Mouse (Mus musculus) megakaryocyte, embryonic 14.5 days (primary cell): ENCODE measurements around the gene Arpc5l. TPM values are rescaled to one million over a fixed set of nuclear protein-coding genes. Genes with fewer than 3 reads are reported as not detected.

Source experiments
- H3K27me3 ChIP-seq: replicated peaks from 2 replicates; pipeline ENCODE3; 2012; ENCODE audit warnings: inconsistent platforms
- H3K36me3 ChIP-seq: replicated peaks from 2 replicates; pipeline ENCODE3; 2012; ENCODE audit warnings: low read length, inconsistent platforms, mixed read lengths
- H3K4me1 ChIP-seq: 2 replicates; pipeline ENCODE4 v1.6.1; 2012; ENCODE audit warnings: inconsistent platforms
- H3K4me3 ChIP-seq: replicated peaks from 2 replicates; pipeline ENCODE3; 2012; ENCODE audit warnings: moderate library complexity, mild to moderate bottlenecking, inconsistent platforms
- H3K9me3 ChIP-seq: 2 replicates; pipeline ENCODE4 v1.6.1; 2012; ENCODE audit warnings: inconsistent platforms
- FLI1 ChIP-seq: IDR thresholded peaks from 2 replicates; pipeline ENCODE4 v1.6.1; 2012; ENCODE audit warnings: low read length, inconsistent platforms, mixed read lengths
- GATA1 ChIP-seq: IDR thresholded peaks from 3 replicates; pipeline ENCODE4 v1.6.1; 2012; ENCODE audit warnings: mixed read lengths, low read length, inconsistent platforms, borderline replicate concordance
- polyA plus RNA-seq: library from polyadenylated mRNA; stranded (reverse); fragments of >175 nt; gene quantifications from 2 replicates; pipeline ENCODE4 v1.2.3, GENCODE M21; 2012; ENCODE audit warnings: low replicate concordance; ENCODE audit not compliant: insufficient read depth

Gene Arpc5l
- 83.7 and 123 TPM in 2 replicates for polyA plus RNA-seq

DNA sequence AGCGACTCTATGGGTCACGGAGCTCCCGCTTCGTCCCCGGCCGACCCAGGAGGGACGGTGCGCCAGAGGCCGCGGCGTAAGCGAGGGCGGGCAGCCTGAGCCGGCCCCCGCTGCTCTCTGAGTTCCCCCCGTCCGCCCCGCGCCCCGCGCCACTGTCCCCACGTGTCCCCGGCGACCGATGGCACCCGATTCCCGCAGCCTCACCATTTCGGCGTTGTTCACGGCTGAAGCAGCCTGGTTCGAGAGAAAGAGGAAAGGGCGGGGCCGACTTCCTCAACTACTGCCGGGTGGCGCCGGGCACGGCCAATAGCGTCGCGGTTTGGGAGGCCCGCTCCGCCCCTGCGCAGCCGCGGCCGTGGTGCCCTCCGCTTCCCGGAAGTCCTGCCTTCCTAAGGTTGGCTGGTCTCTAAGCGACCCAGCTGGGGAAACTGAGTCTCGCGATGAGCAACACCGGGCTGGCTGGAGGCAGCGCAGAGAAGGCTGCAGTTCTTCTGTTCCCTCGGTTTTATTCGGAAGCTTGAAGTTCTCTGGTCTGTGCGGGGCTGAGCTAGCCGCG lies at the start of gene Arpc5l:
Gene Arpc5l, plus strand, starts transcription at position 469 of the 556 bp plus-strand sequence.
- Histone ChIP-seq H3K4me3 (peak within 1 kb of the TSS; percentile 93), H3K27me3 (no peaks in the 10 kb centered on the region), H3K36me3 (peaks cover 40% of the 10 kb centered on the region), H3K4me1 (peaks cover 73% of the 10 kb centered on the region), H3K9me3 (no peaks in the 10 kb centered on the region)
- TF ChIP-seq FLI1 (no peak), GATA1 (no peak)

DNA sequence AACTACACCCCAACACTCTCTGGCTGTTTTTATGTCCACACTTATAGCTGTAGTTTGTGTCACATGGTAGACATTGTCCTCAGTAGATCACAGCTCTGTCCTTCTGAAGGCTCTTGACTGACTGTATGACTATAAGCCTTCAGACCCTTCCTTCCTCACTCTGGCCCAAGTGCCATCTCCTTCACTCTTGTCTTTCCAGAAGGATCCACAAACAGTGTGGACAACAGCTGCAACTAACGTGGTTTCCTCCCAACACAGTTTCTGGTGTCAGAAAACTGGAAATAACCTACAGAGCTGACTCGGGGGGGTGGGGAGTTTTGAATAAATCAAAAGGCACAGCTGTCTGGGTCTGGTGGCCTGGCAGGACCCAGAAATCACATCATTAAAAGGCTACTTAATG lies 49.1 kb upstream of the Arpc5l start:
- Histone ChIP-seq H3K4me3 (peak overlapping the region; percentile 3), H3K4me1 (peaks cover 16% of the 10 kb centered on the region), H3K9me3 (peaks cover 6% of the 10 kb centered on the region; the same call in 1 of the 2 replicates), H3K36me3 (no peaks in the 10 kb centered on the region), H3K27me3 (peaks cover 18% of the 10 kb centered on the region)
- TF ChIP-seq FLI1 (no peak), GATA1 (no peak)

- Histone ChIP-seq H3K36me3 (no peaks in the 10 kb centered on the region), H3K4me1 (peaks cover 16% of the 10 kb centered on the region), H3K4me3 (no peak overlapping the region), H3K9me3 (peaks cover 6% of the 10 kb centered on the region; the same call in 1 of the 2 replicates), H3K27me3 (peaks cover 18% of the 10 kb centered on the region)
- TF ChIP-seq GATA1 (no peak), FLI1 (no peak)
Observed at GRCm38 (mm10) chr2:38957671-38958223, 47.4 kb upstream of the Arpc5l start.

- H3K9me3 ChIP-seq = 0 out of 2 replicates have a peak, but pooled peaks cover under 1% of the 10 kb centered on the region
- no peaks in the 10 kb centered on the region for H3K4me1 ChIP-seq
- H3K27me3 ChIP-seq = peaks cover 19% of the 10 kb centered on the region
- no peak for TF ChIP-seq FLI1
- TF ChIP-seq GATA1 = no peak
- no peak overlapping the region for H3K4me3 ChIP-seq
- H3K36me3 ChIP-seq = no peaks in the 10 kb centered on the region
Observed at GRCm38 (mm10) chr2:38964198-38964597, 41.0 kb upstream of the Arpc5l start.

- Histone ChIP-seq H3K9me3 (0 out of 2 replicates have a peak, but pooled peaks cover 3% of the 10 kb centered on the region), H3K4me3 (no peak overlapping the region), H3K27me3 (peaks cover 7% of the 10 kb centered on the region), H3K36me3 (no peaks in the 10 kb centered on the region), H3K4me1 (no peaks in the 10 kb centered on the region)
- no peak for TF ChIP-seq GATA1
- no peak for TF ChIP-seq FLI1
Observed at GRCm38 (mm10) chr2:38969650-38970049, 35.5 kb upstream of the Arpc5l start.

DNA sequence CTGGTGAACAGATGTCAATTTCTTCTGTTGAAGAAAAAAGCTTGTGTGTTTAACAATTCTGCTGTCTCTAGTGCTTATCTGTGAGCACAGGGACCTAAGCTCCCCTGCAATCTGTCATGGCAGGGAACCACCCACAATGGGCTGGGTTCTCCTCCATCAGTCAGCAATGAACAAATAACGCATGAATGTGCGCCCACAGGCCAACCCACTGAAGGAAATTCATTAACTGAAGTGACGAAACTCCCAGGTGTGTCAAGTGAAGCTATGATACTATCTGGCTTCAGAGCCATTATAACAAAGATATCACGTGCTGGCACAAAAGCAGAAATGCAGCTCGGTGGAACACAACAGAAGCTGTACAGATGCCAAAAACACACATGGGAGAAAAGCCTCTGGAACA lies 35.1 kb upstream of the Arpc5l start:
- H3K36me3 ChIP-seq = no peaks in the 10 kb centered on the region
- H3K9me3 ChIP-seq = 0 out of 2 replicates have a peak, but pooled peaks cover 3% of the 10 kb centered on the region
- H3K4me1 ChIP-seq = no peaks in the 10 kb centered on the region
- H3K27me3 ChIP-seq = peaks cover 7% of the 10 kb centered on the region
- TF ChIP-seq FLI1 = no peak
- no peak for TF ChIP-seq GATA1
- H3K4me3 ChIP-seq = no peak overlapping the region

GRCm38 (mm10) chr2:38973223-38973622 lies 31.9 kb upstream of the Arpc5l start:
- no peaks in the 10 kb centered on the region for H3K36me3 ChIP-seq
- TF ChIP-seq FLI1 (no peak), GATA1 (no peak)

DNA sequence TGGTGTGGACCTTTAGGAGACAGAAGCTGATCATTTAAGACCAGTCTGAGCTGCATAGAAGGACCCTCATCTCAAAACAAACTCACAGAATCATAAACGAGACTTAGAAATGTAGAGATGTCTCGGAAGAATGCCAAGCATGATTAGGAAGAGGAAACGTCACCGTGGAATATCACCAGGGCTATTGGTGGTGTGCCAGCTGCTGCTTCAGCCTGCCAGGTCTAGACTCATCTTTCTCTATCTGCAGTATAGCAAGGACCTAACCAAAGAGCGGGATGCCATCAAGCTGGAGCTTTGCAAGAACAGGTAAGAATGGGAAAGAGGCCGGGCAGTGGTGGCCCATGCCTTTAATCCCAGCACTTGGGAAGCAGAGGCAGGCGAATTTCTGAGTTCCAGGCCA lies 31.4 kb upstream of the Arpc5l start:
- H3K9me3 ChIP-seq = 0 out of 2 replicates have a peak, but pooled peaks cover 3% of the 10 kb centered on the region
- no peaks in the 10 kb centered on the region for H3K4me1 ChIP-seq
- no peak overlapping the region for H3K4me3 ChIP-seq
- TF ChIP-seq GATA1 (no peak), FLI1 (no peak)
- no peaks in the 10 kb centered on the region for H3K36me3 ChIP-seq
- H3K27me3 ChIP-seq = peaks cover 21% of the 10 kb centered on the region

More at GRCm38 (mm10) chr2:38973223-38973622, 31.9 kb upstream of the Arpc5l start:
- peaks cover 20% of the 10 kb centered on the region for H3K27me3 ChIP-seq
- no peaks in the 10 kb centered on the region for H3K4me1 ChIP-seq
- H3K9me3 ChIP-seq = 0 out of 2 replicates have a peak, but pooled peaks cover 3% of the 10 kb centered on the region
- no peak overlapping the region for H3K4me3 ChIP-seq

DNA sequence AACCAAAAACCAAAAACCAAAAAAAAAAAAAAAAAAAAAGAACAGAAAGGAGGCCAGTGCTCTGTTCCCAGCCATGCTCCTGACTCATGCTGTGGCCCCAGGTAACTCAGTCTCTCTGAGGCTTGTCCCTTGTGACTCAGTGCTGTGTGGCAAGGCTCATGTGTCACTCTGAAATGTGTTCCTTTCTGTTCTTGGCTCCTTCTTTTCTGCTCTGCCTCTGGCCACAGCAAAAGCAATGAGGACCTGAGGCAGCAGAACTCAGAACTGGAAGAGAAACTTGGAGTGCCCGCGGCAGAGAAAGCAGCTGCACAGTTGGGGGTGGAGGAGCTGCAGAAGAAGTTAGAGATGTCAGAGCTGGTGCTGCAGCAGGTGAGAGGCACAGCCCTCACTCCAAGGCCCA lies 31.0 kb upstream of the Arpc5l start:
- peaks cover 21% of the 10 kb centered on the region for H3K27me3 ChIP-seq
- H3K4me3 ChIP-seq = no peak overlapping the region
- H3K4me1 ChIP-seq = no peaks in the 10 kb centered on the region
- no peaks in the 10 kb centered on the region for H3K36me3 ChIP-seq
- 0 out of 2 replicates have a peak, but pooled peaks cover 2% of the 10 kb centered on the region for H3K9me3 ChIP-seq
- TF ChIP-seq GATA1 (no peak), FLI1 (no peak)

- Histone ChIP-seq H3K4me3 (peak overlapping the region; percentile 28), H3K9me3 (no peaks in the 10 kb centered on the region), H3K36me3 (no peaks in the 10 kb centered on the region), H3K27me3 (peaks cover 28% of the 10 kb centered on the region), H3K4me1 (no peaks in the 10 kb centered on the region)
- TF ChIP-seq GATA1 (no peak), FLI1 (no peak)
Observed at GRCm38 (mm10) chr2:38975181-38975580, 30.0 kb upstream of the Arpc5l start.
